Mouse (Mus musculus): ENCODE results near the gene Ccdc42. TPM values are rescaled to one million over a fixed set of nuclear protein-coding genes. Genes with fewer than 3 reads are reported as not detected.

The Ccdc42 gene
- polyA plus RNA-seq, 2 experiments = 0.39 to 0.50 TPM

GRCm38 (mm10) chr11:68559546-68559945 is 27.3 kb upstream of the Ccdc42 start:
- WGBS = 33% methylated on average over 1 of the region's 1 CpGs
- Histone ChIP-seq H3K27me3 (ENCODE audit: control insufficient read depth, insufficient read depth, low read length) (peaks cover 14% of the 10 kb centered on the region), H3K27ac (replicated peaks; ENCODE audit: low read depth, low read length) (no peak overlapping the region), H3K9ac (ENCODE audit: low read depth, low read length, severe bottlenecking) (no peak overlapping the region), H3K4me3 (replicated peaks; ENCODE audit: low read length) (no peak overlapping the region), H3K4me1 (ENCODE audit: control insufficient read depth, insufficient read depth, low read length) (0 out of 2 replicates have a peak, but pooled peaks cover 3% of the 10 kb centered on the region), H3K9me3 (ENCODE audit: control insufficient read depth, low read length) (no peaks in the 10 kb centered on the region), H3K4me2 (replicated peaks; ENCODE audit: low read depth, low read length, severe bottlenecking) (no peak overlapping the region), H3K36me3 (ENCODE audit: control insufficient read depth, insufficient read depth, low read length) (no peaks in the 10 kb centered on the region)
- TF ChIP-seq POLR2A (IDR thresholded peaks at IDR 0.05; ENCODE audit: borderline replicate concordance, extremely low read depth, insufficient read depth, insufficient read length) = no peak
- ATAC-seq (ENCODE audit: low FRiP score, low read depth) = no peak
- DNase-seq (ENCODE audit: low spot score) = no peak

GRCm38 (mm10) chr11:68561957-68562950 is 24.6 kb upstream of the Ccdc42 start:
- Histone ChIP-seq H3K9ac (ENCODE audit: low read depth, low read length, severe bottlenecking) (no peak overlapping the region), H3K4me3 (replicated peaks; ENCODE audit: low read length) (no peak overlapping the region), H3K36me3 (ENCODE audit: control insufficient read depth, insufficient read depth, low read length) (no peaks in the 10 kb centered on the region), H3K4me1 (ENCODE audit: control insufficient read depth, insufficient read depth, low read length) (no peaks in the 10 kb centered on the region), H3K4me2 (replicated peaks; ENCODE audit: low read depth, low read length, severe bottlenecking) (no peak overlapping the region), H3K9me3 (ENCODE audit: control insufficient read depth, low read length) (no peaks in the 10 kb centered on the region), H3K27me3 (ENCODE audit: control insufficient read depth, insufficient read depth, low read length) (peaks cover 2% of the 10 kb centered on the region; the same call in 1 of the 2 replicates), H3K27ac (replicated peaks; ENCODE audit: low read depth, low read length) (no peak overlapping the region)
- ATAC-seq (ENCODE audit: low FRiP score, low read depth) (no peak), DNase-seq (ENCODE audit: low spot score) (no peak)
- TF ChIP-seq POLR2A (IDR thresholded peaks at IDR 0.05; ENCODE audit: borderline replicate concordance, extremely low read depth, insufficient read depth, insufficient read length) = no peak
- WGBS = 82% methylated on average over 11 of the region's 11 CpGs

- Histone ChIP-seq H3K4me1 (ENCODE audit: control insufficient read depth, insufficient read depth, low read length) (no peaks in the 10 kb centered on the region), H3K27ac (replicated peaks; ENCODE audit: low read depth, low read length) (no peak overlapping the region), H3K4me3 (replicated peaks; ENCODE audit: low read length) (no peak overlapping the region), H3K36me3 (ENCODE audit: control insufficient read depth, insufficient read depth, low read length) (no peaks in the 10 kb centered on the region), H3K27me3 (ENCODE audit: control insufficient read depth, insufficient read depth, low read length) (peaks cover 6% of the 10 kb centered on the region; the same call in 1 of the 2 replicates), H3K9me3 (ENCODE audit: control insufficient read depth, low read length) (no peaks in the 10 kb centered on the region), H3K4me2 (replicated peaks; ENCODE audit: low read depth, low read length, severe bottlenecking) (no peak overlapping the region), H3K9ac (ENCODE audit: low read depth, low read length, severe bottlenecking) (no peak overlapping the region)
- DNase-seq (ENCODE audit: low spot score) = no peak
- 68% methylated on average over 13 of the region's 13 CpGs for WGBS
- ATAC-seq (ENCODE audit: low FRiP score, low read depth) = no peak
- TF ChIP-seq POLR2A (IDR thresholded peaks at IDR 0.05; ENCODE audit: borderline replicate concordance, extremely low read depth, insufficient read depth, insufficient read length) = no peak
These were observed 22.3 kb upstream of the Ccdc42 start for GRCm38 (mm10) chr11:68564356-68565031.

GRCm38 (mm10) chr11:68565032-68565429 is 21.8 kb upstream of the Ccdc42 start:
- H3K27ac ChIP-seq (replicated peaks; ENCODE audit: low read depth, low read length) = no peak overlapping the region
- H3K4me2 ChIP-seq (replicated peaks; ENCODE audit: low read depth, low read length, severe bottlenecking) = no peak overlapping the region
- no peaks in the 10 kb centered on the region for H3K9me3 ChIP-seq (ENCODE audit: control insufficient read depth, low read length)
- no peak for TF ChIP-seq POLR2A (IDR thresholded peaks at IDR 0.05; ENCODE audit: borderline replicate concordance, extremely low read depth, insufficient read depth, insufficient read length)
- no peaks in the 10 kb centered on the region for H3K4me1 ChIP-seq (ENCODE audit: control insufficient read depth, insufficient read depth, low read length)
- H3K4me3 ChIP-seq (replicated peaks; ENCODE audit: low read length) = no peak overlapping the region
- ATAC-seq (ENCODE audit: low FRiP score, low read depth) (no peak), DNase-seq (ENCODE audit: low spot score) (no peak)
- no peak overlapping the region for H3K9ac ChIP-seq (ENCODE audit: low read depth, low read length, severe bottlenecking)
- no peaks in the 10 kb centered on the region for H3K36me3 ChIP-seq (ENCODE audit: control insufficient read depth, insufficient read depth, low read length)
- WGBS = 75% methylated on average over 3 of the region's 3 CpGs
- H3K27me3 ChIP-seq (ENCODE audit: control insufficient read depth, insufficient read depth, low read length) = peaks cover 6% of the 10 kb centered on the region; the same call in 1 of the 2 replicates

- no peaks in the 10 kb centered on the region for H3K36me3 ChIP-seq (ENCODE audit: control insufficient read depth, insufficient read depth, low read length)
- H3K4me3 ChIP-seq (replicated peaks; ENCODE audit: low read length) = peak overlapping the region; percentile 30
- peak overlapping the region; percentile 58 for H3K4me2 ChIP-seq (replicated peaks; ENCODE audit: low read depth, low read length, severe bottlenecking)
- no peaks in the 10 kb centered on the region for H3K9me3 ChIP-seq (ENCODE audit: control insufficient read depth, low read length)
- WGBS = 22% methylated on average over 17 of the region's 17 CpGs
- DNase-seq (ENCODE audit: low spot score) (peak; percentile 94), ATAC-seq (ENCODE audit: low FRiP score, low read depth) (no peak)
- TF ChIP-seq POLR2A (IDR thresholded peaks at IDR 0.05; ENCODE audit: borderline replicate concordance, extremely low read depth, insufficient read depth, insufficient read length) = no peak
- H3K9ac ChIP-seq (ENCODE audit: low read depth, low read length, severe bottlenecking) = no peak overlapping the region
- no peak overlapping the region for H3K27ac ChIP-seq (replicated peaks; ENCODE audit: low read depth, low read length)
- no peaks in the 10 kb centered on the region for H3K4me1 ChIP-seq (ENCODE audit: control insufficient read depth, insufficient read depth, low read length)
- peaks cover 6% of the 10 kb centered on the region; the same call in 1 of the 2 replicates for H3K27me3 ChIP-seq (ENCODE audit: control insufficient read depth, insufficient read depth, low read length)
These were observed 20.3 kb upstream of the Ccdc42 start for GRCm38 (mm10) chr11:68566447-68567059.

Measured in limb, embryonic 14.5 days (tissue).